Mouse (Mus musculus): Measurements from ENCODE around the gene Adh6b. TPM values are rescaled to one million over a fixed set of nuclear protein-coding genes. Genes with fewer than 3 reads are reported as not detected.

The Adh6b gene
- polyA plus RNA-seq, 1 experiment: not detected

DNA sequence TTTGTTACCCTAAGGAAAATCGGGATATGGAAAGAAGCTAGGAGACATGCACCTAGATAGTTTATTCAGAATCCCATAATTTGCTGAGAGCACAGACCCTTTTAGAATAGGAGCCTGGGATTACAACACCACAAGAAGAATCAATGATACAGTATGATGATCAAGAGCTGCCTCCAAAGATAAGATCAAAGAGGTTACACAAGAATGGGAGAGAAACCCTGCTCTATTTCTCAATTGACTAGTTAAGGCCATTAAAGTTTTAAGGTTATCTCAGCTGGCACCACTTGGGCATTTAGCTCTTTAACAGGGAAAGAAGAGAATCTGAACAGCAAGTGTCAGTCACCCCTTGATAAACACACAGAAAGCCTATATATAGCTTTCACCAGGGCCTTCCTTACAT lies 6.0 kb upstream of the Adh6b start:
- TF ChIP-seq GATA1 (IDR thresholded peaks at IDR 0.05; ENCODE audit: low read length): no peak

GRCm38 (mm10) chr3:138336104-138336754 lies 5.3 kb upstream of the Adh6b start:
- no peak for TF ChIP-seq GATA1 (IDR thresholded peaks at IDR 0.05; ENCODE audit: low read length)

GRCm38 (mm10) chr3:138347041-138347440 lies 5.5 kb downstream of the Adh6b start:
- TF ChIP-seq GATA1 (IDR thresholded peaks at IDR 0.05; ENCODE audit: low read length): no peak

- TF ChIP-seq GATA1 (IDR thresholded peaks at IDR 0.05; ENCODE audit: low read length): no peak
These were observed 10.6 kb downstream of the Adh6b start for GRCm38 (mm10) chr3:138352012-138352809.

DNA sequence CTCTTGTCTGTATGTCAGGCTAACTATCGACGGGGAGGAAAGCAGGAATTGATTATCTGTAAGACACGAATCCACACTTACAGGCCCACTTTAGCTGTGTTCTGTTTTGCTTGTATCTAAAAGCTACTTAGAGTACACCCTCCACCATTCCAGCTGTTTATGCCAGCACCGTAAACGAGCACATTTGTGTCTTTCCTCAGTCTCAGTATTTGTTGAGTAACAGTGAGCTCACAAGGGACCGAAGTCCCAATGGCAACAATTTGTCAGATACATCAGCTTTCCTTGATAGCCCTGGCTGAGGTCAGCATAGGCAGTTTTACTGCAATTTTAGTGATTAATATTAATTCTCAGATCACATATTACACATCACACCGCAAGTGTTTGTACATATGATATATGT lies 17.3 kb downstream of the Adh6b start:
- TF ChIP-seq GATA1 (IDR thresholded peaks at IDR 0.05; ENCODE audit: low read length): no peak

- no peak for TF ChIP-seq GATA1 (IDR thresholded peaks at IDR 0.05; ENCODE audit: low read length)
These were observed 19.1 kb downstream of the Adh6b start for GRCm38 (mm10) chr3:138360721-138361120.

- TF ChIP-seq GATA1 (IDR thresholded peaks at IDR 0.05; ENCODE audit: low read length): no peak
These were observed 21.3 kb downstream of the Adh6b start for GRCm38 (mm10) chr3:138362920-138363319.

GRCm38 (mm10) chr3:138366181-138366580 lies 24.6 kb downstream of the Adh6b start:
- no peak for TF ChIP-seq GATA1 (IDR thresholded peaks at IDR 0.05; ENCODE audit: low read length)

DNA sequence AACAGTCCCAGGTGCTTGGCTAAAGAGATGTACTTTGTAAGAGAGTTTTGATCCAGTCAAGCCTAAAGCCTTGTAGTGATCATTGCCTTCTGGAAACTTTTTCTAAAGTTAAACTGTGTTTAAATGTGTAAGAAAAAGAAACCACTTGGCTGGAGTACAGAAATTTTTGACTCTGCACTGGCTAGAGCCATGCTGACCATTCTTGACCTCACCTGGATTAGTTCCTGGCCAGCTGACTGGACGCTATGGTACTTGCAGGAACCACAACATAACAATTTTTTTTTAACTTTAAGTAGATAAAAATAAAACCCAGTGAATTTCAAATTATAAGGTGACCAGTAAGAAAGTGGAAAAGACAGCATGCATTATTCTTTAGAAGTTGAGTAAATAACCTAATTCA lies 28.0 kb downstream of the Adh6b start:
- TF ChIP-seq GATA1 (IDR thresholded peaks at IDR 0.05; ENCODE audit: low read length): no peak

GRCm38 (mm10) chr3:138373920-138374319 lies 32.3 kb downstream of the Adh6b start:
- no peak for TF ChIP-seq GATA1 (IDR thresholded peaks at IDR 0.05; ENCODE audit: low read length)

DNA sequence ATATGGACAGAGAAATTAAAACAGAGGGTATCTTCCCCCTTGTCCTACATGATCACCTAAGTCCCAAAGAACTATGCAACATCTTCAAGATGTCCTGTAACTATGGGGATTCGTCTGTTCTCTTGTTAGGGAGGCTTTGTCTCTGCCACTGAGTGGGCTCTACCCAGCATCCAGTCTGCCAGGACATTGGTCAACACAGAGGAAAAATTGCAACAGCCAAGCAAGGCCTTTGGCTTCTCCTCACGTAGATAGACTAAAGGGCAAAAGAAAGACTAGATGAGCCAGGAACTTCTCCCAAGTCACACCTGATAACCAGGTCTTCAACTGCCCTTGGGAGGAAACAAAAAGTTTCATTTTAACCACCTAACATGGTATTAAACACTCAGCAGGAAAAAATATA lies 33.6 kb downstream of the Adh6b start:
- TF ChIP-seq GATA1 (IDR thresholded peaks at IDR 0.05; ENCODE audit: low read length): no peak

DNA sequence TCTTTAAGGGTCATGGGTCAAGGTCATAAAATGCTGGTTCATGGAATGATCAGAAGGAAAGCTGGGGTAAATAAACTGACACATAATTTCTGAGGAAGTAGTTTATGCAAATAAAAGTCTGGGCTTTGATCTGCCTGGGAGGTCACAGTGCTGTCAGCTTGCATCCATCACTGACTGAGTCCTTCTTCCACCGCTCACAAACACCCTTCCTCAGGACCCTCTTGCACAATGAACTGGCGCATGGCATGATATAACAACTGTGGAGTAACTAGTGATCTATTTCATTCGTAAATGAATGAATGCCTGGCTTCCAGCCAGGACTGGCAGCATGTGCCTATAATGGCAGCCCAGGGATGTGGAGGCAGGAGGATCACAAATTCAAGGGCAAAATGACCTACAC lies 39.6 kb downstream of the Adh6b start:
- TF ChIP-seq GATA1 (IDR thresholded peaks at IDR 0.05; ENCODE audit: low read length): no peak

GRCm38 (mm10) chr3:138387155-138387554 lies 45.6 kb downstream of the Adh6b start:
- TF ChIP-seq GATA1 (IDR thresholded peaks at IDR 0.05; ENCODE audit: low read length): no peak

DNA sequence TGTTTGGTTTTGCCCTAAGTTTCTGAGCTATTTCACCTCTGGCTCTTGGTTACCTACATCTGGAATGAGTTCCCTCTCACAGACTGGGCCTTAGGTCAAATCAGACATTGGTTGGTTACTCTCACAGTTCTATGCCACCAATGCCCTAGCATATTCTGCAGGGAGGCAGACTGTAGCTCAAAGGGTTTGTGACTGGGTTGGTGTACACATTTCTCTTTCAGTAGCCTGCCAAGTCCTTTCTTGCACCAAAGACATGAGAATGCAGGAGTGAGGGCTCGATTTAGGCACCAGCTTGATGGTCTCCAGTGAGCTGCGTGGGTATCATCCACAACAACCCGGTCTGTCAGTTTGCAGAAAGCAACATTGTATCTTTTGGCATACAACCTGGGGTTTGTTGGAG lies 63.3 kb downstream of the Adh6b start:
- TF ChIP-seq GATA1 (IDR thresholded peaks at IDR 0.05; ENCODE audit: low read length): no peak

GRCm38 (mm10) chr3:138405341-138405740 lies 63.8 kb downstream of the Adh6b start:
- no peak for TF ChIP-seq GATA1 (IDR thresholded peaks at IDR 0.05; ENCODE audit: low read length)

DNA sequence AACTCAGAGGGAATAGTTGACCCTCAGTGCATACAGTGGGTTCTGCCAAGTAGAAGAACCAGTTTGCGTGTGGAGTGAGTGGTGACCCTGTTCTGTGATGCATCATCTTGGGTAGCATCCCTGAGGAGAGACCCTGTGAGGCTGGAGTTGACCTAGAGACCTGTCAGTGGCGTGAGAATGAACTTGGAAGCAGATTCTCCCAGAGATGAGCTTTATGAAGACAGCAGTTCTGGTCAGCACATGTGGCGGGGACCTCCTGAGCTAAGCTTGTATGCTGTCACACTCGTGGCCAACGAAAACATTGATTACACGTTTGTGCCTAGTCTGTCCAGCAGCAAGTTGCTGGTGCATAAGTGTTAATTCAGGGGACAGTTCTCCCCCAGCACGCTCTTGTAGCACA lies 64.3 kb downstream of the Adh6b start:
- no peak for TF ChIP-seq GATA1 (IDR thresholded peaks at IDR 0.05; ENCODE audit: low read length)

- TF ChIP-seq GATA1 (IDR thresholded peaks at IDR 0.05; ENCODE audit: low read length): no peak
These were observed 66.3 kb downstream of the Adh6b start for GRCm38 (mm10) chr3:138407920-138408319.

Other genes starting within 250 kb of the Adh6b start
- 4.2 and 4.4 TPM in 2 replicates for gene Trmt10a, start 198.3 kb upstream of the Adh6b start, polyA plus RNA-seq (2012)
- 0.39 and 0.71 TPM in 2 replicates for gene Mttp, start 196.8 kb upstream of the Adh6b start, polyA plus RNA-seq (2012)
- not detected in 2 replicates for gene 4930579F01Rik, start 147.9 kb upstream of the Adh6b start, polyA plus RNA-seq (2012)
- gene Adh7, start 124.0 kb upstream of the Adh6b start, polyA plus RNA-seq (2012): not detected in 2 replicates
- gene Adh1, start 80.8 kb upstream of the Adh6b start, polyA plus RNA-seq (2012): not detected in 2 replicates
- gene Adh6a, start 28.5 kb upstream of the Adh6b start, polyA plus RNA-seq (2012): not detected in 2 replicates
- not detected in 2 replicates for gene Adh4, start 73.7 kb downstream of the Adh6b start, polyA plus RNA-seq (2012)
- gene Adh5, start 101.3 kb downstream of the Adh6b start, polyA plus RNA-seq (2012): 5.8 and 21.9 TPM in 2 replicates
- gene Metap1, start 147.7 kb downstream of the Adh6b start, polyA plus RNA-seq (2012): 24.6 and 29.4 TPM in 2 replicates
- 7.1 and 8.3 TPM in 2 replicates for gene Eif4e, start 184.4 kb downstream of the Adh6b start, polyA plus RNA-seq (2012)